Mouse (Mus musculus): Measurements from ENCODE around the gene Nfix.

Nfix gene

DNA sequence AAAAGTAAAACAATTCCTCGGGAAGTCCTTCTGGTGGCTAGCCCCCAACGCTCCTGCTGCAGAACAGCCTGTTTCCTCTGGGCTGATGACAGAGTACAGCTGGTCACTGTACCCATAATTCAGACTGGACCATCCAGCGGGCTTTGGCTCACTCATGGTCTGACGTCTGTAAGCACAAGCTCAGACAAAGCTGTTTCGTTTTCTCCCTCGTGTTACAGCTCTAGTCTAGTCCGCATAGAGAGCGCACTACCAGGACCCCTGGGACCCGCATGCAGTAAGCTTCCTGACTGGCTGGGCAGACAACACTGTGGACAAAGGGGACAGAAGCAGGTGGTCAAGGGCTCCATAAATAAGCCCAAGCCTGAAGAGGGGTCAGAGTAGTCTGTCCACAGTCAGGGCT is 33.7 kb downstream of the Nfix start:
- DNase-seq (ENCODE audit: low spot score in 2 of 2), result no peak

DNA sequence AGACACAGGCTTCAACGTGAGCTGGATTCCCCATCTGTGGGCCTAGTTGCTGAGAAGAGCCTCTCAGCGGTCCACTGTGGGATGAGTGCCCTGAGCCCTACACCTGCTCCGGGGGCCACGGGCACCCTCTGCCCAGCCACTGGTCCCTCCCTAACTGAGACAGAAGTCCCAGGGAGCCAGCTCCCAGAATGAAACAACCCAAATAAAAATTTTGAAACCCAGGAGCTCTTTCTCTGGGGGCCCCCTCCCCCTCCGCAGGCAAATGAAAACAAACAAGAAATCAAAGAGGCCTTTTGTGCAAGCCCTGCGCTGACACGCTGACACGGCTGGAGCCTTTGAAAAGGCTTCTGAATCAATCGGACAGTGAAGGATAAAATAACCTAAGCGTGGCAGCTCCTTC is 34.5 kb downstream of the Nfix start:
- no peak for DNase-seq (ENCODE audit: low spot score in 2 of 2)

DNA sequence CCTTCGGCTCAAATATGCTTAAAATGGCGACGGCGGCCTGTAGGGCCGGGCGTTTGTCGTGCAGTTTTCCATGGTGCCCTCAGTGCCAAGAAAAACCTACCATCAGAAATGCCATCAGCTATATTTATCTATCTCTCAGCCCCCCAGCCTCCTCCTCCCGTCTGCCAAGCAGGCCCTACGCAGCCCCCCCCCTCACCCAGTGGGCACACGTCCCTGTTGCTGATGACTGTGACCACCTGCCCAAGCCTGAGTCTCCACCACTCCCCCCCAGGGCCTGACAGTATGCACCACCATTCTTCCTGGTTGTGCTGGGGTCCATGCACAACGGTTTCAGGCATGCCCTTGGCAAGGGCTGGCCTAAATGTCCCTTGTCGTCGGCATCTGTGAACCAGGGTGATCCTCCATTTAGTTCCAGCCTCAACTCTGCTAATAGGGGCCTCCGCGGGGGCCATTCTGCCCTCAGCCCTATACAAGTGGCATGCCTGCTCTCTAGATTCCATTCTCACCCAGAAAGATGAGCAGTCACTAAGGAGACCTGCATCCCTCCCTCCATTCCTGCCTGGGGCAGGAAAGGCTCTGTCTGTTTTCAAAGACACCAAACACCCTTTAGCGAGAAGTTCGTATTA is 35.2 kb downstream of the Nfix start:
- no peak for DNase-seq (ENCODE audit: low spot score in 2 of 2)

DNA sequence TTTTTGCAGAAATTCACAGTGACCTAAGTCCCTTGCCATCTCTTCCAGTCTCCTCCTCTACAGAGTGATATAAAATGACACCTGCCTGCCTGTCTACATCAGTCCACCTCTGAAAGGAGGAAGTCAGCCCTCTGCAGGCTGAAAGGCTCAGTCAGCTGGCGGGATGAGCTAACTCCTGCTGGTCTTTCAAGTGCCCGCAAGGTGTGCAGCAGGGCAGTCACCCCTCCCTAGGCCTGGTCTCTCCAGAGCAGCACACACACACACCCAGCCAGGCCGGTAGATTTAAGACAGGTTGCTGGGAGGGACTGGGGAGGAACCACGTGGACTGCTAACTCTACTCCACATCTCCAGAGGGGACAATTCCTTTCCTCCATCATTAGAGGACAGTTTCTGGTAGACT is 36.0 kb downstream of the Nfix start:
- DNase-seq (ENCODE audit: low spot score in 2 of 2), result no peak

DNA sequence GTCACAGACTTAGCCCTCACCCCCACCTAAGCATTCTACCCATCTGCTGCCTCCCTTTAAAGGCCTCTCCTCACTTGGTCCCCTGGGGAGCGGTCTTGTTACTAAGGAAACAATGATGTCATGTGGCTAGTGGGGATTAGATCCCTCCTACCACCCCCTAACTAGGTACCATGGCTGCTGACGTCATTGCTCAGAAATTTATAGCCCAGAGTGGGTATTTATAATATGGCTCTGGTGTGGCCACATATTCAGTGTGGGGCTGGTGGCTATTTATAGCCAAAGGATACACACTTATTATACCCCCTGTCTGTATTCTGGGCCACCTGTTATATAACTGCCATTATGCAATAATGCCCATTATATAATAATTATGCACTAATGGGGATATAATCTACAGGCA is 39.2 kb downstream of the Nfix start:
- no peak for DNase-seq (ENCODE audit: low spot score in 2 of 2)

DNA sequence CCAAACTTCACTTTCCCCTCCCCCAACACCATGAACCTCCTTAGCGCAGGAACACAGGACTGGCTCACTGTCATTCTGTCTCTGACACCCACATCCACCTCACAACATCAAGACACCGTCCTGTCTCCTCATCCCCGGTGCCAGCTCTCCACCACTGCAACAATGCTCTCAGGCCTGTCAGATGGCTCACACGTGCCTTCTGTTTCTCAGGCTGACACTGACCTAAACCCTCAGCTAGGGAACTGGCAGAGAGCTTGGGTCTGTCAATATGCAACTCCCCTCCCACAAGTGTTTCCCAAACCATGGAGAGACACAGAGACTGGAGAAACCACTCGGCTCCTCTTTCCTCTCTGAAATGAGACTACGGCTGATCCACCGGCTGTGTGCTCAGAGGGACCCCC is 39.7 kb downstream of the Nfix start:
- no peak for DNase-seq (ENCODE audit: low spot score in 2 of 2)

DNA sequence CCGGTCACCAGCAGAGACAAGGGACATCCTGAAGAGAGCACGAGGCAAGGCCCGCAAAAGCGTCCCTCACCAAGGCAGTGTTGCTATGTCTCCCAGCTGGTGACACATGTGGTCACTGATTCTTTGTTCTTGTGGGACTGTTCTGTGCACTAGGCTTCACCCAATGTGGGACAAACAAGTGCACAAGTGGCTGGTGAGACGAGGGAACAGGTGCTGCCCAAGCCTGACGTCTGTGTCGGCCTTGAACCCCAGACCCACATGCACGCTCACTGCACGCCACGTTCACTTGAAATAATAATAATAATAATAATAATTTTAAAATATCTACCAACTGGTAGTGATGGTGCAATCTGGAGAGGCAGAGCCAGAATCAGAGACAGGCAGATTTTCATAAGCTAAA is 40.4 kb downstream of the Nfix start:
- no peak for DNase-seq (ENCODE audit: low spot score in 2 of 2)

DNA sequence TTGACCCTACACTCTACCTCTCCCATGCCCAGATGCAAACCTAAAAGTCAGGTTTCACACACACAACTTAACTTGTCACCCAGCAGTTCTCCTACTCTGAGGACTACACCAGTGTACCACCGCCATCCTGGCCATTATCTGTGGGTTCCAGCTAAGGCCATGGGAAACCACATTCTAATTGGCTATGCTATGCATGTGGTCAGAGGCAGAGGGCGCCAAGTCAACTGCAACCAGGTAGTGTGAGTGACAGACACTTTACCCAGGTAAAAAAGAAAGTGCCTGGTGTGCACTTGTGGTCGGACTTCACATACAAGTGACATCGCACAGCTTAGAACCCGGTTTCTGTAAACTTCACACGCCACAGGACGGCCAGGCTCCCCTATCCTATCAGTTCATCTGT is 41.0 kb downstream of the Nfix start:
- no peak for DNase-seq (ENCODE audit: low spot score in 2 of 2)

DNA sequence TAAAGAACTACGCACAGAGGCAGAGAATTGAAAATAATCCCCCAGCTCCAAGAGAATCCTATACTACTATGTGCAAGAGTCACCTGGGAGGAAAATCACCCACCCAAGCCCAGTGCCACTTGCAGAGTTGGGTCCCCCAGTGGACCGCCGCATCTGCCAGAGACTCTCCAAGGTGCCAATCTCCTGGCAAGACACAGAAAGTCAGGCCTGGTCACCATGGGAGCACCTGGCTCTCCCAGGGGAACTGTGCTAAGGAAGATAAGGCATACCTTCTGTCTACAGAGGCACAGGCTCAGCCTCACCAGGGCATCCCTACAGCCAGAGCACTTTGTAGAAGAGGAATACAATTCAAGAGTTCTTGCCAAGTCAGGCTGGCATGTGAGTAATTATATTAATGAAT is 41.8 kb downstream of the Nfix start:
- no peak for DNase-seq (ENCODE audit: low spot score in 2 of 2)

DNA sequence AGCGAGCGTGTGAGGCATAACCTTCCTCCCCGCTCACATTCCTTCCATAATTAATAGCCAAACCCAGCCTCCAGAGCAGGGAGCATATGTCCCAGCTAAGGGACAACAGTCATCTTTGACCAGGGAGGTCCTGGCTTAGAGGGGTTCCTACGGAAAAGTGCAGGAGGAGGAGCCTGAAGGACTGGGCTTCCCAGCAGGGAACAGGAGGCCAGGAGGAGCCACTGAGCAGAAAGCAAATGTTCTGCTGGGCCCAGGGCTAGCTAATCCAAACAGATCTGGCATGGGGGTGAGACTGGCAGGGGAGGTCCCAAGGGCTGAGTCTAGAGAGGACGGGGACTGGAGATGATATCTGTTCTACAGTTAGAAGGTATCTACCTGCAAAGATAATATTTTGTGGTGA is 42.6 kb downstream of the Nfix start:
- no peak for DNase-seq (ENCODE audit: low spot score in 2 of 2)

DNA sequence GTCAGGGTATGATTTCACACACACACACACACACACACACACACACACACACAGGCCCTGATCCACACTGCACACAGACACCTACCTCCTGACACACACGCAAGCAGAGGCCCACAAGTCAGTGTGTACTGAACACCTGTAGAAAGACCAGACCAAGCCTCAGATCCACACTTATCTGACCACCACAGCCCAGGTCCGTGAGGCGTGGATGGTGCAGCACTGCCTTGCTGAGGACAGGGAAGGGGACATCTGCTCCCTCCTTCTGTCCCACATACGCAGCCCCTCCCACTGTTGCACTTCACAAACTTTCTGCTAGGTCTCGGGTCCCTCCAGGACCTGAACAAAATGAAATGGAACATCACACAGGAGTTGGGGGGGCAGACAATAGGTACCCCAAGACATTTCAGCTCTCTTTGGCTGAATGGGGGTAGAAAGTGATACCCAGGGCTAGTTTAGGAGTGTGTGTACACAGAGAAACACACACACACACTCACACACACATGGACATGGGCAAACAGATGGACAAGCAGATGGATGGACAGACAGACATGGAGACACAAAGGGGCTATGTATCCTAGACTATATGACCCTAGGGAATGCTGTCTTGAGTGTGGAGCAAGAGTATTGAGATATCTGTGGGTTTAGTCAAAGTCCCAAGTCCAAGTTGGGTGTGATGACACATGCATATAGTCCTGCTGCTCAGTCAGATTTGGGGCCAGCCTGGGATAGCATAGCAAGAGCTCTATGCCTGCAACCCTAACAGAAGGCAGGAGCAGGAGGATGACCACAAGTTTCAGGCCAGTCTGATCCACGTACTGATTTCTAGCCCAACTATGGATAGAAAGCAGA is 47.2 kb downstream of the Nfix start:
- no peak for DNase-seq (ENCODE audit: low spot score in 2 of 2)

DNA sequence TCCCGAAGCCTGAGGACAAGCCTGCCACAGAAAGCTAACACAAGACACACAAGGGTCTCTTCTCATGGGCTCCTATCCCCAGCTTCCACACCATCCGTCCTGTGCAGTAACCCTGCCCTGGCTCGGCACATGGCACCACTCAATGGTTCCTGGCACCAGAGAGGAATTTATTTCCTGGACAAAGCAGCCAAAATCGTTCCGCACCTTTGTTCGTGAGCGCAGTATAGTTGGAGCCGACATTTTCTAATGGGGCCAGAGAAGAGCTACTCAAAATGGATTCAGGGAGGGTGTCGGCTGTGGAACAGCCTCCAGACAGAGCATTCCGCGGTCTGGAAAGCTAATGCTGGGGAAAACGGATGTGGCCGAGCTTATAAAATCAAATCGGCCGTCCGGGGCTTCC is 50.6 kb downstream of the Nfix start:
- DNase-seq (ENCODE audit: low spot score in 2 of 2), result no peak

DNA sequence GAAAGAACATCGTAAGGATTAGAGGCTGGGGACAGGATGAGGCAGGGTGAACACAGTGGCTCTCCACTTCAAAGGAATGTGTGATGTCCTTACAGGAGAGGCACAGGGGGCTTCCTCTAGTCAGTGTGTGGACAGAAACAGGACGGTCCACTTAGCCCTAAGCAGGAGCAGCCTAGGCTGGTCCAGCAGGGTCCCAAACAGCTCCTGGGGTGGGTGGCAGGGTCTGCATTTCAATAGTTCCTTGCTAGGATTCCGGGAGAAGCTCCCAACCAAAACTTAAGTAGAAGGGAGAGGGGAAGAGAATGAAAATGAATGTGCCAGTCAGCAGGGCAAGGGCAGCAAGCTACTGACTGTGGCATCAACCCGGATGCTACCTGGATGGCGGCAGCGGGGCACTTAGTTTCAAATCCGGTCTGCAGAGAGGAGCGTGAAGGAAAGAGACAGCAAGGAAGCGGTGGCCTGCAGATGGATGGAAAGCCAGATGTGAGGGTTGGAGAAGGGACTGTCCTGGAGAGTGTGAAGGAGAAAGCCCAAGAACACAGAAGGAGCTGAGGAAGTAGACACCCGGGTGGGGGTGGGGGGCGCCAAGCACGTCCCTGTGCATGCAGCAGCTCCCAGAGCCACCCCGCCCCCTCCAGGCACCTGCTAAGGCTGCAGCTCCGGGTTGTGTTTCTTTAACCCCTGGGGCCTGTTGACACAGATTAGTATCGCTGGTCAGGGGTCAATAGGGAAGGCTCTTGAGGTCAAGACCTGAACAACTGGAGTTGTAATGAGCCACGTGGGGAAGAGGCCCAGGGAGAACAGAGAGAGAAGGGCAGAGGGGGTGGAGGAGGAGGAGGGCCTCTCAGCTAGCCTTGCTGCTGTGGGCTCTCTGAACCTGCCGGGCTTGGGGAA is 54.9 kb downstream of the Nfix start:
- no peak for DNase-seq (ENCODE audit: low spot score in 2 of 2)

DNA sequence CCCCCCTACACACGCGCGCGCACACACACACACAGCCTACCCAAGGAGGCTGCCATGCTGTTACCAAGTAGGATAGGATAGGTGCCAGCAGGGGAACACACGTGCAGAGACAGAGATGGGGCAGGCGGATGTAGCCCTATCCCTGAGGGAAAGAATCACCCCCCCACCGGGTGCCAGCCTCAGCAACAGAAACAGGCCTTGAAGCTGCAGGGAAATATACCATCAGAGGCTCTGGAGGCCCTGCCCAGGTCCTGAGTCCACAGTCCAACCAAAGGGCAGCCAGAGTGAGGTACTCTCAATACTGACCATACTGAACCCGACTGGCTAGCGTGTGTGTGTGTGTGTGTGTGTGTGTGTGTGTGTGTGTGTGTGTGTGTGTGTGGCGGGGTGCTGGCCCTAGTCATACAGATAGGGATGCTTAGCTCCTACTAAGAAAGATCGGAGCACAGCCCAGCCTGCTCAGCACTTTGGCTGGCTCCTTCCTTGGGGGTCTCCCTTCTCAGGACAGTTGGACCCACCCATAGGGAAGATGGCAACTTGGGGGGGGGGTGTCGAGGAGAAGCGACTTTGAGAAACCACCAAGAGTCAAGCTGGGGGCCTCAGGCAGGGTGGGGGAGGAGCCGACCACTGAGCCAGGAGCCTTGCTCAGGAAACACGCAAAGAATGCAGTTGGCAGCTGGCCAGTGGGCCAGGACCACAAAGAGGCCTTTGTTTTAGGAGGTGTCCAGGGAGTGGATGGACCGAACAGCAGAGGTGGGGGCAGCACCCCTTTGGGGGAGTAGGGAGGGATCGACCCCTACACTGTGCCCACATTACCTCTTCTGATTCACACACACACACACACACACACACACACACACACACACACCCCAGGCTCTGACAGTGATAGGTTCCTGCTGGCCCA is 56.4 kb downstream of the Nfix start:
- no peak for DNase-seq (ENCODE audit: low spot score in 2 of 2)

DNA sequence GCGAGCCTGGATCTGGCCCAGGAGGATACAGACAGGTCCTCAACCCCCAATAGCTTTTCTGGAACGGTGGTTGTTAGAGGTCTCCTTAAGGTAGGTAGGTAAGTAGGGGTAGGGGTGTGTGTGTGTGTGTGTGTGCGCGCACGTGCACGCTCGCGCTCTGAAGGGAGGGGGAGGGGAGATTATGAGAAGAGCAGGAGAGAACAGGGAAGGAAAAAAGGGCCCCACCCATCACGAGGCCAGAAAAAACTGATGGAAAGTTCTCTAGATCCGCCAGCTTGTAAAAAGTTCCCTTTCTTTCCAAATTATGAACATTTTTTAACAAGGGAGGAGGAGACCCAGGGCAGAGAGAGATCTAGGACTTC is 57.1 kb downstream of the Nfix start:
- no peak for DNase-seq (ENCODE audit: low spot score in 2 of 2)

DNA sequence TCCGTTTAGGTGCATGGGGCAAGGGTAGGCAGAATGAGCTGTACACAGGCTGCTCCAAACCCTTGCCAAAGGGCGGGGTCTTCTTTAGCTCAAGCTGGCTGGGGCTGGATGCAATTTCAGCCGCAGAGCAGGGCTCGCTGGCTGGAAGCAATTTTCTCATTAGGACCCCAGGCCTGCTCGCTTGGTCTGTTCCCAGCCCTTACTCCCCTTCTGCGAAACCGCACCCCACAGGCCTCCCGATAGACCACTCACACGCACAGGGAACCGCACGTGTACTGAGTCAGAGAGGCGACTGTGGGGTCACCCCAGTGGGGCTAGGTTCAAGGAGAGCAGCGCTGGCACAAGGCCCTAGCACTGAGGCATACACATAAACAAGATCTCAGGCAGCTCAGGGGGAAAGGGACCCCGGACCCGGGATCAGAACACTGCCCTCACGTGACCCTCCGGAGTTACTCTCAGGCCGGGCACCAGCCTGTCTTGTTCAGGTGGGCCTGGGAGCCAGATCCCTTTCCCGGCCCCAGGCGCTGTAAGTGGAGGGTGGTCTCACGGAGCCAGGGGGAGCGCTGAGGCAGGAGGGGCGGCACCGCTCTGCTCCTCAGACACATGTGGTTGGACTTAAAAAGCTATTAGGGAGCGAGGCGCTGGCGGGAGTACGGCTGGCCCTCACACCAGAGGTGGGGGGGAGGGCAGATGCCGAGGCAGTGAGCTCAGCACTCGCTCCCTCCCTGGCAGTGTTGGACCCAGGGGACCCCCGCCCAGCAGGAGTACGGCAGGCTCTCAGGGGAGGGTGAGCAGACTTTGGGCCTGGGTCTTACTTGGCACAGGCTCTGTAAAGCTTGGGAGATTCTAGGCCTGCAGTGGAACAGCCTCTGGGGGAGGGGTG is 57.7 kb downstream of the Nfix start:
- DNase-seq (ENCODE audit: low spot score in 2 of 2), result no peak

DNA sequence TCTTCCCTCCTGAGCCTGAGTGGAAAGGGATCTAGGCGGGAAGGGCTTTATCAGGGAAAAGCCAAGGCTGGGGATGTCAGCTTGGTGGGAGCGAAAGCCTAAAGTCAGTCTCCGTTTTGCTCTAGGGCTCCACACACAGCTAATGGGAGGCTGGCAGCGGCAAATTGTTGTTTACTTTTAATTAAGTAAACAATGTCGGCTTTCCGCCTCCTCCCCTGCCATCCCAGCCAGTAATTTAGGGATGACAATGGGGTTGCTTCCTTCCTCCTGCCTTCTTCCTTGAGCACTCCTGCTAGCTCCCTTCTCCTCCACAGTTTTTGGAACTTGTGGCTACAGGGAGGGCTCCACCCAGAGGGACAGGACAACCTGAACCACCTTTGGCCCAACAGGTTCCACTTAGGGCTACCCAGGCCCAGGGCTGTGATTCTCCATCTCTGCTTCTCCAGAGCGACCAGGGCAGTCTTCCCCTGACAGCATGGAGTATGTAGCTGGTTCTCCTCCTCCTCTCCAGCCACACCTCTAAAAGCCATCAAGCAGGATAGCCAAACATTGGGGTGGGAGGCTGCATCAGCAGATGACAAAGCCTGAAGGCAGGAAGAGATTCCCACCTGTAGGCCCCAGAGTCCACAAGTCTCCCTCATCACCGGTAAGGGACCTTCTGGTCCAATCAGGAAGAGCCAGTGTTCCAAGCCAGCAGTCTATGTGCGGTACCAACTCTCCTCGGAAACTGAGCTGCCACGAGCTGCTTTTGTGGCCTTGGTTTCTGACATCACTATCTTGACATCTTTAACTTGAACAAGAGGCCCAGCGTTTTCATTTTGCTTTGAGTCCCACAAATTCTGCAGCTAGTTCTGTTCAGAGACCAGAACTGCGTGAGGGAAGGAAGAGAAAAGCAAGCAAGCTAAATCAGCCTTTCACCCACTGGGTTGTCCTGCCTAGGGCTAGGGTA is 59.0 kb downstream of the Nfix start:
- no peak for DNase-seq (ENCODE audit: low spot score in 2 of 2)

DNA sequence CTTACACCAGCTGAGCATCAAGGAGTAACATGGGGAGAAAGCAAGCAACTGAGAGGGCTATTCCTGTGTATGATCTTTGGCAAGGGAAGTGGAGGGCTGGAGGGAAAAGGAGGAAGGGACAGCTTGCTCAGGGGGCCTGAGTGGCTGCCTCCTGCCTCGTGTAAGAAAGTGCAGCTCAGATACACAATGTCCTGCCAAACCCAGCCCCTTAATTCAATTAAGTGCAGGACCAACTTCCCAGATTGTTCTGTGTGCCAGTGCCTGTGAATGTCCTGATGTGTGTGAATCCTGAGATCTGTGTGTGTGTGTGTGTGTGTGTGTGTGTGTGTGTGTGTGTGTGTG is 60.8 kb downstream of the Nfix start:
- DNase-seq (ENCODE audit: low spot score in 2 of 2), result no peak

DNA sequence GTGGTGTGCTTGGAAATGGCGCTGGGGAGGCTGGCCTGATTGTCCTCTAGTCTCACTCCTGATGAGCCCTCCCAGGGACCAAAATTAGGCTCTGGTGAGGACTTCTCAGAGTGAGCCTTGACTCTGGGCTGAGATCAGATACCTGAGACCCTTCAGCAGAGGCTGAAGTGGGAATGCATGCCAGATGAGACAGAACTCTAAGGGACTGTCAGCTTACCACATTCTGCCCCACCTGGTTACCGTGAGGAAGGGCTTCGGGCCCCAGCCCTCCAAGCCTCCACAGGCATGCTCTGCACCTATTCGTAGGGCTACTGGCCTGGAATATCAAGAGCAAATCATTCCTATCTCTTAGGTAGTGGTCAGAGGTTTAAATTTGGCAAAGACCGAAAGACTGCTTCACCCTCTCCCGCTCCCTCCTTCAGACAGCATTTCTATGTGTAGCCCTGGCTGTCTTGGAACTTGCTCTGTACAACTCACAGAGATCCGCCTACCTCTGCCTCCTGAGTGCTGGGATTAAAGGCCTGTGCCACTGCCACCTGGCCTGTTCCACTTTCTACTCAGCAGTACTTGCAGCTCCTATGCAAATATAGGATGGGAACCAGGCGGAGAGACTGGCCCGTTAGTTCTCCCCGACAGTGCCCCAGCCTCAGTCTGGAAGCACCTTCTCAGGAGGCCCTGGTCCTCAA is 61.3 kb downstream of the Nfix start:
- DNase-seq (ENCODE audit: low spot score in 2 of 2), result no peak

Measured in frontal cortex, postnatal 25 days (tissue).